Mouse (Mus musculus) ES-Bruce4 (cell line): ENCODE measurements around the gene Gypa. TPM values are rescaled to one million over a fixed set of nuclear protein-coding genes. Genes with fewer than 3 reads are reported as not detected.

Source experiments
- H3K27ac ChIP-seq: 2 replicates; pipeline ENCODE4 v1.5.1; 2012; ENCODE audit warnings: low read length, inconsistent platforms; ENCODE audit not compliant: insufficient read depth
- H3K27me3 ChIP-seq: 2 replicates; pipeline ENCODE4 v1.6.1; 2012; ENCODE audit warnings: mild to moderate bottlenecking, low read length, inconsistent platforms; ENCODE audit not compliant: control insufficient read depth, poor library complexity, insufficient read depth, severe bottlenecking
- H3K36me3 ChIP-seq: 2 replicates; pipeline ENCODE4 v1.6.1; 2012; ENCODE audit warnings: inconsistent platforms, mild to moderate bottlenecking, low read length, moderate library complexity; ENCODE audit not compliant: control insufficient read depth, poor library complexity, insufficient read depth, severe bottlenecking
- H3K4me1 ChIP-seq: one replicate; pipeline ENCODE4 v1.8.1; 2011; ENCODE audit warnings: low read length; ENCODE audit not compliant: control insufficient read depth, insufficient read depth
- H3K4me3 ChIP-seq: 2 replicates; pipeline ENCODE4 v1.5.1; 2011; ENCODE audit warnings: low read depth, mild to moderate bottlenecking, low read length
- H3K9ac ChIP-seq: 2 replicates; pipeline ENCODE4 v1.6.1; 2012; ENCODE audit warnings: low read depth, mild to moderate bottlenecking, inconsistent platforms; ENCODE audit not compliant: poor library complexity, severe bottlenecking
- H3K9me3 ChIP-seq: replicated peaks from 2 replicates; pipeline ENCODE4 v1.6.1; 2012; ENCODE audit warnings: mild to moderate bottlenecking, low read length, inconsistent platforms; ENCODE audit not compliant: control insufficient read depth, poor library complexity, insufficient read depth, severe bottlenecking
- CTCF ChIP-seq: IDR thresholded peaks from one replicate; pipeline ENCODE4 v1.8.1; 2011; ENCODE audit warnings: low read depth, low read length
- EP300 ChIP-seq: IDR thresholded peaks from 2 replicates; pipeline ENCODE4 v1.6.1; 2011; ENCODE audit warnings: low read depth, low read length; ENCODE audit not compliant: insufficient read depth
- POLR2A ChIP-seq: IDR thresholded peaks from one replicate; pipeline ENCODE4 v1.8.1; 2011; ENCODE audit warnings: low read length; ENCODE audit not compliant: insufficient read depth
- polyA plus RNA-seq: library from polyadenylated mRNA; stranded (reverse); fragments of >200 nt; gene quantifications from 2 replicates; pipeline ENCODE4 v1.2.4, GENCODE M21; 2011; ENCODE audit warnings: low read depth; ENCODE audit not compliant: missing spikeins, insufficient read depth, insufficient read length

Gypa gene
- polyA plus RNA-seq, 1 experiment: not detected

- H3K9me3 ChIP-seq: no peaks in the 10 kb centered on the region
- peak overlapping the region; percentile 17 for H3K9ac ChIP-seq
- TF ChIP-seq EP300 (no peak), CTCF (peak; percentile 19), POLR2A (no peak)
- H3K27me3 ChIP-seq: no peaks in the 10 kb centered on the region
- H3K36me3 ChIP-seq: no peaks in the 10 kb centered on the region
- H3K4me1 ChIP-seq: no peaks in the 10 kb centered on the region
- peak overlapping the region; percentile 46; the same call in 1 of the 2 replicates for H3K27ac ChIP-seq
- H3K4me3 ChIP-seq: peak overlapping the region; percentile 35
Observed at GRCm38 (mm10) chr8:80492987-80493441, 567 bp upstream of the Gypa start.

GRCm38 (mm10) chr8:80494346-80494660 lies 722 bp downstream of the Gypa start:
- H3K9me3 ChIP-seq: no peaks in the 10 kb centered on the region
- H3K4me1 ChIP-seq: no peaks in the 10 kb centered on the region
- TF ChIP-seq EP300 (no peak), POLR2A (no peak), CTCF (no peak)

GRCm38 (mm10) chr8:80494819-80495218 lies 1.2 kb downstream of the Gypa start:
- no peaks in the 10 kb centered on the region for H3K9me3 ChIP-seq
- no peak overlapping the region for H3K9ac ChIP-seq
- no peaks in the 10 kb centered on the region for H3K4me1 ChIP-seq
- no peaks in the 10 kb centered on the region for H3K27me3 ChIP-seq
- no peaks in the 10 kb centered on the region for H3K36me3 ChIP-seq
- no peak overlapping the region for H3K27ac ChIP-seq
- TF ChIP-seq POLR2A (no peak), CTCF (no peak), EP300 (no peak)
- H3K4me3 ChIP-seq: no peak overlapping the region

More at GRCm38 (mm10) chr8:80494346-80494660, 722 bp downstream of the Gypa start:
- no peak overlapping the region for H3K4me3 ChIP-seq
- H3K27ac ChIP-seq: no peak overlapping the region
- H3K36me3 ChIP-seq: no peaks in the 10 kb centered on the region
- no peaks in the 10 kb centered on the region for H3K27me3 ChIP-seq
- H3K9ac ChIP-seq: no peak overlapping the region

GRCm38 (mm10) chr8:80495527-80495926 lies 1.9 kb downstream of the Gypa start:
- Histone ChIP-seq H3K9me3 (no peaks in the 10 kb centered on the region), H3K4me3 (no peak overlapping the region), H3K27me3 (no peaks in the 10 kb centered on the region), H3K4me1 (no peaks in the 10 kb centered on the region), H3K27ac (no peak overlapping the region), H3K36me3 (no peaks in the 10 kb centered on the region), H3K9ac (no peak overlapping the region)
- TF ChIP-seq EP300: no peak
- TF ChIP-seq POLR2A: no peak
- TF ChIP-seq CTCF: no peak

GRCm38 (mm10) chr8:80497323-80497722 lies 3.7 kb downstream of the Gypa start:
- no peak overlapping the region for H3K27ac ChIP-seq
- H3K4me3 ChIP-seq: no peak overlapping the region
- no peaks in the 10 kb centered on the region for H3K9me3 ChIP-seq
- no peaks in the 10 kb centered on the region for H3K27me3 ChIP-seq
- H3K9ac ChIP-seq: no peak overlapping the region
- H3K4me1 ChIP-seq: no peaks in the 10 kb centered on the region
- H3K36me3 ChIP-seq: no peaks in the 10 kb centered on the region
- TF ChIP-seq CTCF (no peak), EP300 (no peak), POLR2A (no peak)

- H3K9ac ChIP-seq: no peak overlapping the region
- no peaks in the 10 kb centered on the region for H3K9me3 ChIP-seq
- no peak overlapping the region for H3K27ac ChIP-seq
- H3K4me3 ChIP-seq: no peak overlapping the region
- TF ChIP-seq CTCF (no peak), EP300 (no peak), POLR2A (no peak)
- H3K4me1 ChIP-seq: no peaks in the 10 kb centered on the region
- no peaks in the 10 kb centered on the region for H3K27me3 ChIP-seq
- H3K36me3 ChIP-seq: no peaks in the 10 kb centered on the region
Observed at GRCm38 (mm10) chr8:80500244-80500643, 6.7 kb downstream of the Gypa start.
